Mouse (Mus musculus) MEL (cell line): ENCODE data around the gene Adm2. TPM values are rescaled to one million over a fixed set of nuclear protein-coding genes. Genes with fewer than 3 reads are reported as not detected.

Experiments
- DNase-seq: peaks from one replicate; pipeline ENCODE4 v3.0.0; 2011; ENCODE audit warnings: low read depth, low spot score
- H3K27ac ChIP-seq: 2 replicates; pipeline ENCODE4 v1.5.1; 2012; ENCODE audit warnings: low read depth, mild to moderate bottlenecking, control low read depth, low read length, moderate library complexity; ENCODE audit not compliant: control insufficient read depth
- H3K27me3 ChIP-seq, 2 experiments: fragments of 150-350 bp in 1 of 2; sonication (generic) in 1 of 2; 2 replicates each; pipeline ENCODE4 v1.6.1; 2012; ENCODE audit warnings: low read length in 2 of 2, mild to moderate bottlenecking in 2 of 2, improper control_type of control experiment in 1 of 2, moderate library complexity in 1 of 2; ENCODE audit not compliant: insufficient read depth in 2 of 2, control insufficient read depth in 1 of 2
- H3K36me3 ChIP-seq, 2 experiments: 2 replicates each; pipeline ENCODE4 v1.6.1; 2012 to 2014; ENCODE audit warnings: low read length in 2 of 2, improper control_type of control experiment in 1 of 2, inconsistent platforms in 1 of 2, mild to moderate bottlenecking in 1 of 2; ENCODE audit not compliant: insufficient read depth in 2 of 2, control insufficient read depth in 1 of 2
- H3K4me1 ChIP-seq, 2 experiments: fragments of 150-350 bp in 1 of 2; sonication (generic) in 1 of 2; 2 replicates each; pipeline ENCODE4 v1.6.1; 2012; ENCODE audit warnings: low read length in 2 of 2, improper control_type of control experiment in 1 of 2, mild to moderate bottlenecking in 1 of 2; ENCODE audit not compliant: insufficient read depth in 2 of 2, control insufficient read depth in 1 of 2
- H3K4me3 ChIP-seq, 2 experiments: fragments of 150-350 bp in 1 of 2; sonication (generic) in 1 of 2; 2 replicates each; pipeline ENCODE4 v1.5.1; 2012; ENCODE audit warnings: low read depth in 2 of 2, low read length in 2 of 2, mild to moderate bottlenecking in 2 of 2, moderate library complexity in 2 of 2, control low read depth in 1 of 2, improper control_type of control experiment in 1 of 2; ENCODE audit not compliant: control insufficient read depth in 1 of 2, insufficient read depth in 1 of 2
- H3K79me2 ChIP-seq: 2 replicates; pipeline ENCODE4 v1.6.1; 2012; ENCODE audit warnings: mild to moderate bottlenecking, low read length, moderate library complexity; ENCODE audit not compliant: control insufficient read depth, poor library complexity, insufficient read depth
- H3K9ac ChIP-seq: 2 replicates; pipeline ENCODE4 v1.6.1; 2012; ENCODE audit warnings: low read depth, mild to moderate bottlenecking, control low read depth, low read length, moderate library complexity; ENCODE audit not compliant: control insufficient read depth, poor library complexity, severe bottlenecking
- H3K9me3 ChIP-seq: fragments of 150-350 bp; sonication (generic); replicated peaks from 2 replicates; pipeline ENCODE4 v1.6.1; 2012; ENCODE audit warnings: mild to moderate bottlenecking, low read length, improper control_type of control experiment, moderate library complexity; ENCODE audit not compliant: insufficient read depth
- BHLHE40 ChIP-seq: IDR thresholded peaks from 2 replicates; pipeline ENCODE4 v1.6.1; 2012; ENCODE audit warnings: low read depth, mild to moderate bottlenecking, inconsistent platforms, low read length, improper control_type of control experiment, borderline replicate concordance
- ELF1 ChIP-seq: IDR thresholded peaks from 2 replicates; pipeline ENCODE4 v1.6.1; 2014; ENCODE audit warnings: low read depth, mild to moderate bottlenecking, inconsistent platforms, low read length, improper control_type of control experiment, moderate library complexity
- EP300 ChIP-seq, 2 experiments: IDR thresholded peaks; 2 replicates each; pipeline ENCODE4 v1.6.1; 2011; ENCODE audit warnings: improper control_type of control experiment in 2 of 2, low read length in 2 of 2, low read depth in 1 of 2, mild to moderate bottlenecking in 1 of 2
- ETS1 ChIP-seq: IDR thresholded peaks from 2 replicates; pipeline ENCODE4 v1.6.1; 2012; ENCODE audit warnings: low read depth, mild to moderate bottlenecking, inconsistent platforms, low read length, improper control_type of control experiment, moderate library complexity
- MAZ ChIP-seq: IDR thresholded peaks from 2 replicates; pipeline ENCODE4 v1.6.1; 2012; ENCODE audit warnings: low read depth, mild to moderate bottlenecking, inconsistent platforms, low read length, improper control_type of control experiment
- MEF2A ChIP-seq: IDR thresholded peaks from 2 replicates; pipeline ENCODE4 v1.6.1; 2014; ENCODE audit warnings: low read depth, mild to moderate bottlenecking, inconsistent platforms, low read length, improper control_type of control experiment; ENCODE audit not compliant: poor library complexity, insufficient replicate concordance, severe bottlenecking; ENCODE audit errors: extremely low read depth
- MXI1 ChIP-seq: IDR thresholded peaks from 2 replicates; pipeline ENCODE4 v1.6.1; 2011; ENCODE audit warnings: mild to moderate bottlenecking, low read depth, low read length, improper control_type of control experiment
- POLR2A ChIP-seq, 2 experiments: IDR thresholded peaks; 2 replicates each; pipeline ENCODE4 v1.6.1; 2011 to 2012; ENCODE audit warnings: low read length in 2 of 2, mild to moderate bottlenecking in 2 of 2, control low read depth in 1 of 2, improper control_type of control experiment in 1 of 2, low read depth in 1 of 2, moderate library complexity in 1 of 2; ENCODE audit not compliant: control insufficient read depth in 1 of 2, insufficient read depth in 1 of 2, poor library complexity in 1 of 2
- POLR2AphosphoS2 ChIP-seq: IDR thresholded peaks from 2 replicates; pipeline ENCODE4 v1.6.1; 2011; ENCODE audit warnings: low read length, improper control_type of control experiment
- RAD21 ChIP-seq: IDR thresholded peaks from 2 replicates; pipeline ENCODE4 v1.6.1; 2011; ENCODE audit warnings: mild to moderate bottlenecking, low read depth, low read length, improper control_type of control experiment
- RCOR1 ChIP-seq: IDR thresholded peaks from 2 replicates; pipeline ENCODE4 v1.6.1; 2012; ENCODE audit warnings: low read depth, mild to moderate bottlenecking, inconsistent platforms, low read length, improper control_type of control experiment
- TAL1 ChIP-seq: IDR thresholded peaks from 2 replicates; pipeline ENCODE4 v1.6.1; 2012; ENCODE audit warnings: mild to moderate bottlenecking, inconsistent platforms, low read length, moderate library complexity, mixed read lengths
- USF2 ChIP-seq, 2 experiments: IDR thresholded peaks; 2 replicates each; pipeline ENCODE4 v1.6.1; 2011 to 2012; ENCODE audit warnings: improper control_type of control experiment in 2 of 2, low read length in 2 of 2, borderline replicate concordance in 1 of 2, inconsistent platforms in 1 of 2, low read depth in 1 of 2, mild to moderate bottlenecking in 1 of 2; ENCODE audit not compliant: insufficient read depth in 1 of 2
- ZC3H11A ChIP-seq: IDR thresholded peaks from 2 replicates; pipeline ENCODE4 v1.6.1; 2012; ENCODE audit warnings: low read depth, mild to moderate bottlenecking, inconsistent platforms, low read length, improper control_type of control experiment
- polyA plus RNA-seq, 2 experiments: library from polyadenylated mRNA; stranded (reverse) in 1 of 2; unstranded in 1 of 2; fragments of >175 nt in 1 of 2; fragments of >200 nt in 1 of 2; gene quantifications; 2 replicates each; pipeline versions ENCODE4 v1.2.1 to v1.2.4; 2012; ENCODE audit warnings: low replicate concordance in 2 of 2, low read depth in 1 of 2; ENCODE audit not compliant: insufficient read length in 2 of 2, insufficient read depth in 1 of 2, missing spikeins in 1 of 2
- total RNA-seq: library from RNA; depleted of rRNA; stranded (reverse); fragments of 300-350 nt; gene quantifications from 2 replicates; pipeline ENCODE4 v1.2.3, GENCODE M21; 2012

Adm2 gene
- total and polyA plus RNA-seq, 3 experiments, result 1.4 to 18.2 TPM; not detected in 1

DNA sequence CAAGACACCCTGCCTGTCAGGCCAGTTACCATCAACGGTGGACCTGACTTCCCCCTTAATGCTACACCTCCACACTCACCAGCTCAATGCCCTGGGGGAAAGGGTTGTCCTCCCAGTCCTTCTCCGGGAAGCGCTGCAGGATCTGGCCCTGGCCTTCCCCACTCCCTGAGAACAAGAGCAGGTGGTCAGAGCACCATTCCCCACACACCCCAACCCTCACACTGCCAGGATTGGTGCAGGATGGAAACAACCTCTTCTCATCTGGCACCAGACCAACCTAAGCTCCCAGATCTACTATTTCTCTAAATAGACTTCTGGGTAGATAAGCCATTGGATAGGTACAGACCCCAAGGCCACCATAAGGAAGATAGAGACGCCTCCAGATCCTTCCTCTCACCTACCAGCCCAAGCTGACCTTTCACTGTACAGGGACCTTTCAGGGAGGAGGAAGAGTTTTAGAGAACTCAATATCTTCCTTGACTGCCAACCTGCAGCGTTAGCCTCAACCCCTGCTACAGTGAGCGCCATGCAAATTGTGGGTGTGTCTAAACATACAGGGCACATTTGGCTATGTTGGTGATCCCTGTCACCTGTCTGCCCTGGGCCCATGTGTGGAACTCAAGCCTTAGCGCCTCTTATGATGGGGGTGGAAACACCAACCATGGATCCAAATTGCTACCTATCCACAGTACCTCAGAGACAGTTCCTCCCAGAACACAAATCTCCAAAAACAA lies 13.9 kb upstream of the Adm2 start:
- TF ChIP-seq MAZ, result no peak
- TF ChIP-seq EP300 (IDR thresholded peaks at IDR 0.05; ENCODE audit: low read depth in 1 of 2, low read length in 2 of 2), result no peak
- TF ChIP-seq ELF1, result no peak
- TF ChIP-seq RCOR1, result no peak
- no peak for TF ChIP-seq MEF2A
- TF ChIP-seq POLR2A (IDR thresholded peaks at IDR 0.05; ENCODE audit: control insufficient read depth in 1 of 2, insufficient read depth in 1 of 2, low read depth in 1 of 2, low read length in 2 of 2, poor library complexity in 1 of 2), result no peak
- no peak for TF ChIP-seq BHLHE40
- no peak for TF ChIP-seq POLR2AphosphoS2
- Histone ChIP-seq H3K79me2 (peaks cover 56% of the 10 kb centered on the region), H3K9me3 (no peaks in the 10 kb centered on the region), H3K9ac (no peak overlapping the region), H3K36me3 (peaks cover 0 to 23% of the 10 kb centered on the region in 2 experiments), H3K4me1 (peaks cover 13 to 28% of the 10 kb centered on the region in 2 experiments), H3K27me3 (no peaks in the 10 kb centered on the region), H3K27ac (no peak overlapping the region), H3K4me3 (no peak overlapping the region)
- no peak for DNase-seq

DNA sequence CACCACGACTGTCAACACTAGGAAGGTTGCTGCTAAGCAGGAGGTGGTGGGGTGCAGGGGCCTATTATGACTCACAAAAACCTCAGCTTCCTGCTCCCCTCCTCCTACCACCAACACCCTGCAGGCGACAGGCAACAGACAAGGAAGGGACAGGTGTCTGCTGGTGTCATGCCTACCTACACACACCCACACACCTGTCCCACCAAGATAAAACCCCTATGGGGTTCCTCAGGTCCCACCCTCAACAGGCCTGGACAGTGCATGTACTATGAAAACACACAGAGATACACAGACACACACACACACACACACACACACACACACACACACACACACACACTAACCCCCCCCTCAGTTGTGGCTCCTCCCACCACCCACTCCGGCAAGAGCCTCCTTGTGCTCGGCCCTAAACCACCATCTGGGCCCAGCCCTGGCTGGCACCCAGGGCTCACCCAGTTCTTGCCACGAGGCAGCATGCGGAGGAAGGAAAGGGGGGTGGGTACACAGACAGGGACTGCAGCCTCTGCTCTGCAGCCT lies 12.5 kb upstream of the Adm2 start:
- no peak overlapping the region for H3K4me3 ChIP-seq
- TF ChIP-seq RAD21 (no peak), MXI1 (peak; percentile 73), USF2 (IDR thresholded peaks at IDR 0.05; ENCODE audit: borderline replicate concordance in 1 of 2, insufficient read depth in 1 of 2, low read depth in 1 of 2, low read length in 2 of 2) (no peak), ZC3H11A (no peak), ETS1 (peak; percentile 28; the same call in 1 of the 2 replicates), EP300 (IDR thresholded peaks at IDR 0.05; ENCODE audit: low read depth in 1 of 2, low read length in 2 of 2) (peak in 1 of 2 experiments; percentile 57; a peak in 2 of 4 replicates), TAL1 (peak; percentile 54)
- DNase-seq, result peak; percentile 75

More for the DNA sequence above, 12.5 kb upstream of the Adm2 start:
- H3K36me3 ChIP-seq, result peaks cover 0 to 23% of the 10 kb centered on the region in 2 experiments
- H3K9ac ChIP-seq, result peak overlapping the region; percentile 38
- H3K79me2 ChIP-seq, result peaks cover 70% of the 10 kb centered on the region
- no peaks in the 10 kb centered on the region for H3K9me3 ChIP-seq
- H3K4me1 ChIP-seq, result peaks cover 13 to 35% of the 10 kb centered on the region in 2 experiments
- H3K27me3 ChIP-seq, result no peaks in the 10 kb centered on the region
- H3K27ac ChIP-seq, result peak overlapping the region; percentile 13
